Mouse (Mus musculus) gastrocnemius, adult 8-10 months (tissue): Measurements from ENCODE around the gene Rnf41. TPM values are rescaled to one million over a fixed set of nuclear protein-coding genes. Genes with fewer than 3 reads are reported as not detected.

Experiments
- DNase-seq, 2 experiments: peaks; one replicate each; pipeline ENCODE4 v3.0.0; 2022; ENCODE audit warnings: low spot score in 2 of 2
- total RNA-seq, 4 experiments: library from RNA; stranded (reverse); gene quantifications; 2 replicates each; pipeline ENCODE4 v1.2.4; 2022

The Rnf41 gene
- total RNA-seq, 4 experiments from 2014 or later, result 13.6 to 14.7 (median 14.1) TPM

- DNase-seq, result no peak
Measured at GRCm38 (mm10) chr10:128385902-128386301, 25.6 kb upstream of the Rnf41 start.

DNA sequence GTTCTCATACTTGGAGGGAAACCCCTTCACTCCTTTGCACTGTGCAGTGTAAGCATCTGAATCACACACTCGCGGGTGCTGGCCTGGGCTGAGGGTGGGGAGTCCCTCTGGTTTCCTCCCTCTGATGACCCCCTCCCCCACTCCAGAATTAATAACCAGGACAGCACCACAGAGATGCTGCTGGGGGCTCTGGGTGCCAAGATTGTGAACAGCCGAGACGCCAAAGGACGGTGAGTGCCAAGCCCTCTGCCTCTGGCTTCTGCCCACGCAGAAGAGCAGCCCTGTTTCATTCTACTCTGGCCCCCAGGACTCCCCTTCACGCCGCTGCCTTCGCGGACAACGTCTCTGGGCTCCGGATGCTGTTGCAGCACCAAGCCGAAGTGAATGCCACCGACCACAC is 22.5 kb upstream of the Rnf41 start:
- no peak for DNase-seq

DNA sequence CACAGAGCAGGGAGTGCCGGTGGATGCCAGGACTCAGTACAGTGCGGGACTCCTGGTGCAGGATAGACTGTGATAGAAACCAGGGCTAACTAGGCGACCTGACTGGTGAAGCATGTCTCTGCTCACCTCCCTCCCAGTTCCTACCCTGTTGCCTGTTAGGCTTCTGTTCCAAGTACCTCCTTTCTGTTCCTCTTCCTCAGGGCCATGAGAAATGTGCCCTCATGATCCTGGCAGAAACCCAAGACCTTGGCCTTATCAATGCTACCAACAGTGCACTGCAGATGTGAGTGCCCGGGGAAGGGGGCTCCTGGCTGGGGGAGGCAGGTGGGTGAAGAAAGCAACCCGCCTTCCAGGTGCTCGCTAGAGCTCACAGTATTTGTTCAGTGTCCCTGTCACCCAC is 21.9 kb upstream of the Rnf41 start:
- DNase-seq, result no peak

- no peak for DNase-seq
Measured at GRCm38 (mm10) chr10:128390366-128390765, 21.1 kb upstream of the Rnf41 start.

DNA sequence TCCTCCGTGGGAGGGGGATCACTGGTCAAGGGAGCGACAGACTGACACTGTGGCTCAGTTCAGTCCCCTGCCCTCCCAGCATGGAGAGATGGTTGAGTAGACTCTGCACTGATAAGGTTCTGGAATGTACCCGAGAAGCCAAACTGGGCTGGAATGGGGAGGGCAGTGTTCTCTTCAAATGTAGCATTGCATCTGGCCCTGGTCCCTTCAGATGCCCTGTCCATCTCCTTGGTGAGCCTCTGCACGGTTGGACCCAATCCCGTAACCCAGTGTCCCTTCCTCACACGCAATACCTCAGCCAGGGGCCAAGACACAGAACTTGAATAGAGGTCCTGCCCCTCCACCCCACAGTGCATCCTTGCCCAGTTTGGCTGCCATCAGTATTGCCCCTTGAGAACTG is 19.6 kb upstream of the Rnf41 start:
- DNase-seq, result no peak

DNA sequence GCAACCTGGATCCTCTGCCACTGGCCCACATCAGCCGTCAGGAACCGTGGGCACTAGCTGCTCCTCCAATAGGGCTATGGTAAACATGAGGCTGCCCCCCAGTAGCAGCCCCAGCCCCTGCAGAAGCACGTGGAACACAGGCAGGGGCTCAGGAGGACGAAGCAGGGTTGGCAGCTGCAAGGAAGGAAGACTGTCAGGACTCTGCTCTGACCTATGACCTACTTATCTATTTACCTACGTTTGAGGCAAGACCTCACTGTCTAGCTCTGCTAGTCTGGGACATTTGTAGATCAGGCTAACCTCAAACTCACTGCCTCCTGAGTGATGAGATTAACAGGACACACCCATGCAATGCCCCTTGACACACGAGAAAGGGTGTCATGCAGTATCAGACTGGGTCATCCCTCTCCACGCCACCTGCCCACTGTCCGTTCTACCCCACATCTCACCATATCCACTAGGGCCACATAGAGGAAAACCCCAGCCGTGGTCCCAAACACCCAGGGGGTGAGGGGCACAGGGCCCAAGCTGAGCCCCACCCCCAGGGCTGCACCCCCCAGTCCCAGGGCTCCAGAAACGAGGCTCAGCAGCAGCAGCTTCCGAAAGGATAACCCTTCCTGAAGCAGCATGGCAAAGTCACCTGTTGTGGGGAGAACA is 15.3 kb upstream of the Rnf41 start:
- no peak for DNase-seq

GRCm38 (mm10) chr10:128396716-128397264 is 14.7 kb upstream of the Rnf41 start:
- DNase-seq, result no peak

DNA sequence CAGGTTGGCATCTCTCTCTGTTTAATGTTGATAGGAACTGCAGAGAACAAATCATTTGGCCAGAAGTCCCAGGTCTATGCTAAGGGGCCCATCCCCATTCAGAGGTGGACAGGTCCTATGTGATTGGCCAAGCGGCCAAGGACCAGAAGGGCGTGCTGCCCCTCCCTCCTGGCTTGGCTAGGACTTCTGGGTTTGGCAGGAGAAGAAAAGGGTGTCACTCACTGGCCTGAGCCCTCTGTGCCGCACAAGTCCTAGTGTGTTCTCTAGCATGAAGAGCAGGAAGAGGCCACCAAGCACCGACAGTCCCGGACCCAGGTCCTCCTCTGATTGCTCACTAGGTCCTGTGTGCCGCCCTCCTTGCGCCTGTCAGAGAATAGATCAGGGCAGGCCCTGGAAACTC is 14.0 kb upstream of the Rnf41 start:
- DNase-seq, result no peak

DNA sequence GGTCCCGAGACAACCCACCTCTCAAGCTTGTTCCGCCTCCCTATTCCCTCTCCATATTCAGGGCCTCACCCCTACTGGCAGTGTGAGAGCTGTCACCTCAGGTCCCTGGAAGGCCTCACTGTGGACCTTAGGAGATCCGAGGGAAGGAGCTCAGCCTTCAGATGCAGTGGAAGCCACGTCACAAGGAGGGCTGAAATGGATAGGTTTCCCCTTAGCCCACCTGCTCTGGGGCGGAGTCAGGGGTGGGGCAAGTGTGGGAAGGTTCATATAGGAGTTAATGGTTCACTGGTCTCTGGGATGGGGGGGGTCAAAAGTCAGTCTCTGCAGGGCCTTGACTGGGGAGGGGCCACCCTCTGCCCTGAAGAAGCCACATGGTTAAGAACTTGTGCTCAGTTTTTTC is 11.1 kb upstream of the Rnf41 start:
- DNase-seq, result no peak

DNA sequence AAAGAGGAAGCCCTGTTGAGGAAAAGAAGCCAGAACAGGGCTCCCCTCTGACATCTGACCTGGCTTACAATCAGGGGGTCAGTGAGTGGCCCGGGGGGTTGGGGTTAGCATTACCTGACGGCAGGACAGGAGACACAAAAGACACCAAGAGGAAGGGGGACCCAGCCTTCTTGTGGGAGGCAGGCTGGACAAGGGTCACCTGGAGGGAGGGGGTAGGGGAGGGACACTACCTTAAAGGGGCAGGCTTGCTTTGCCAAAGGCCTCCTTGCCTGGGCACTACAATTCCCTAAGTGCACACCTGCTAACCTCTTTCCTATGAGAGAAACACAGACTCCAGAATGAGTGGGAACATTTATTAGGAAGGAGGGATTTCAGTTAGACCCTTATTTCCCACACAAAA is 10.4 kb upstream of the Rnf41 start, which contains the start of gene Slc39a5:
Gene Slc39a5 (minus strand): TSS at position 174 of the 400 bp plus-strand sequence.
- no peak for DNase-seq

DNA sequence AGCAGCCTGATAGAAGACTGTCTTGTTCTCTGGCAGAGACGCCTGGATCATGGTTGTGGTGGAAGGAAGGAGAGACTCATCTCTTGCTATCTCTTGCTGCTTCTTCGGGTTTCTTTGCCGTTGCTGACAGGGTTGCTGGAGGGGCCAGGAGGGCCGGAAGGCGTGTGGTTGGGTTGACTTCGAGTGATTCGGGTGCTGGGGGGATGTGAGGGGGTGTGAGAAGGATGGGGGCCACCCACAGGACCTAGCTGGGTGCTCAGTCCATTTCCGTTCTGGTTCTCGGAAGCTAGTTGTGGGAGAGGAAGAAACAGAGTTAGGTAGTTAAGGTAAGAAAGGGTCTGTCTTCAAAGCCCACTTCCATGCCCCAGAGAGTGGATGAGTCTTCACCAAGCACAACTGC is 9.8 kb upstream of the Rnf41 start:
- DNase-seq, result no peak

DNA sequence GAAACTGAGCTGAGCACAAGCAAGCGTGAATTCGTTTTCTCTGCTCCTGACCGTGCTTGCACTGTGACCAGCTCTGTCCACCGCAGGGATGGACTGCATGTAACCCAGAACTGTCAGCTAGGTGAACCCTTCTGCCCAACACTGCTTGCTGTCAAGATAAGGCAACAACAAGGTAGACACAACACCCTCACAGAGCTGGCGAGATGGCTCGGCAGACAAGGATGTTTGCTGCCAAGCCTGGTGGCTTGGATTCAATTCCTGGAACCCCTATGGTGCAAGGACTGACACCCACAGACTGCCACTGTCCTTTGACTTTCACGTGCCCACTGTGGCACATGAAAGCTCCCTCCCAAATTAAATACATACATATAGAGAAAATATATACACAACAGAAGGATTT is 7.5 kb upstream of the Rnf41 start:
- DNase-seq, result no peak

DNA sequence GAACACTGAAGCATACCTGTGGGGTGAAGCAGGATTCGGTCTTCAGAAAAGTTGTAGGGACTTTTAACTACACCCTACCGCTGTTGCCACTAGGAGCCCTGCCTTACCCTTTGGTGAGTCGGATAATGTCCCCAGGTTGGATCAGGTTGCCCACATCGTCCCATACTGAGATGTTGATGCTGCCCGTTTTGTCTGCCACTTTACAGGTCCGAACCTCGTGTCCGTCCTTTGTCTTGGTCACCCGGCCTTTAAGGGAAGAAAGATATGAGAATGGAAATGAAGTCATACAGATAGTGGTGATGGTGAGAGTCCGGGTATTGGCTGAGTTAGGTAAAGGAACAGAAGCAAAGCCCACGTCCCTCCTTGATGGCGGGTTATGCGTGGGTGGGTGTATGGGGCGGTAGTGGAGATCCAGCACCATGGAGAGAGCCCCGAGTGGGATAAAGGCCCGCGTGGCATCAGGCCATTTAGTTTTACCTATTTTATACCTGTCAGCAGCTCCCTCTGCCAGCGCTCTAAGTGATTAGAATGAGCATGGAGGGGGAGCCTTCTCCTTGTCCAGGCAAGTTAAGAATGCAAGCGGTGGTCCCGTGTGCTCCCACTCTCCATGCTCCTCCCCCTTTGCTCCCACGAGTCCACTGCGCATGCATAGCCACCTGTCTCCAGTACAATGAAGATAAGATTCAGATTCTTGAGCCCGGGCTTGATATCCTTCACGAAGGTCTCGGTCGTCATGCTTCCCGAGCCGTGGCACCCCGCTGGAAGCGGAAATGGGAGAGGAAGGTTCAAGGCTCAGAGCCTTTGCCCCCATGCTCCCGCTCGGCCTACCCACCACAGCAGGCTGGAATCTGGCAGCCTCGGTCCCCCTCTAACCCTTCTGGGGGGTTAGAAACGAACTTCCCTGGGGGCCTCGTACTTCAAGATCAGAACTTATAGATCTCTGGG is 2.6 kb upstream of the Rnf41 start:
- no peak for DNase-seq

DNA sequence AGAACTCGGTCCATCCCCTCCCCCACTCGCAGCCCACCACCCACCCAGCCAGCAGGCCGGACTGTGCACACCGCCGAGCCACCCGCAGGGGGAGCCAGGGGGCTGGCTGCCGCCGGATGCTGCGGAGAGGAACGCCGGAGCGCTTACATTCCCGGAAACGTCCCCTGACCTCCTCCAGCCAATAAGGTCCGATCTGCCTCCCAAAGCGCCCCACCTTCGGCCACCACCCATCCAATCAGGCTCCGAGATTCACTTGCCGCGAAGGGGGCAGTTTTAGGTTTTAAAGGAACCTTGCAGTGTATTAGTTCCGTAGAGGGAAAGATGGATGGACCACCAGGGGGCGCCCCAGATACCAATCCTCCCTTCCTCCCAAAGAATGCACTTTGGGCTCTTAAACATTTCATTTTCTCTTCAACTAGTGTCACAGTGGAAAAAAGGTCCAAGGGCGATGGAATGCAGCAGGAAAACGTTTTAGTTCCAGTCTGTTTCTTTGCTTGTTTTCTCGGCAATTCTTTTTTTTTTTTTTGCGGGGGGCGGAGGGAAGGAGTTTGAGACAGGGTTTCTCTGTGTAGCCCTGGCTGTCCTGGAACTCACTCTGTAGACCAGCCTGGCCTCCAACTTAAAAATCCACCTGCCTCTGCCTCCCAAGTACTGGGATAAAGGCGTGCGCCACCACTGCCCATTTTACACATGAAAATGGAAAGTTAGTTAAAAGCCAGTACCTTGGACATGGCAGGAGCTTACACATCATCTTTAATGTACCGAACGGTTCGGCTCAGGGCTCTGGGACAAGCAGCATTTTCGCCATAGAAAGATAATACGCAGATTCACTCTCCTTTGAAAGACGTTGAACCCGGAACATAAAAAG is 1.5 kb upstream of the Rnf41 start:
- peak; percentile 95 to 97 for DNase-seq

DNA sequence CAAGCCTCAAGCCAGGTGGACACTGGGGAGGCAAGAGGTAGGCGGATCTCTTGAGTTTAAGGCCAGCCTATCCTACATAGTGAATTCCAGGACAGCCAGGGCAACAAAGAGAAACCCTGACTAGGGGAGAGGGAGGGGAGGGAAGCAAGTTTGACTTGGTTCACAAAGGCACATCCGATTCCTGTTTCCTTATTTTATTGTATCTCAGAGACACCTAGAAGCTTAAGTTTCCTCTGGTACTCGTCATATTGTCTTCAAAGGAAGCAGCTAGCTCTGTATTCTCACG is 954 bp upstream of the Rnf41 start:
- DNase-seq, result no peak

- no peak for DNase-seq
Measured at GRCm38 (mm10) chr10:128412055-128412381, 561 bp downstream of the Rnf41 start.

GRCm38 (mm10) chr10:128412558-128412957 is 1.1 kb downstream of the Rnf41 start:
- DNase-seq, result no peak

GRCm38 (mm10) chr10:128413076-128413475 is 1.6 kb downstream of the Rnf41 start:
- DNase-seq, result no peak

GRCm38 (mm10) chr10:128414848-128415247 is 3.4 kb downstream of the Rnf41 start:
- no peak for DNase-seq

GRCm38 (mm10) chr10:128422426-128422825 is 11.0 kb downstream of the Rnf41 start:
- DNase-seq, result no peak

GRCm38 (mm10) chr10:128424604-128425003 is 13.1 kb downstream of the Rnf41 start:
- no peak for DNase-seq

DNA sequence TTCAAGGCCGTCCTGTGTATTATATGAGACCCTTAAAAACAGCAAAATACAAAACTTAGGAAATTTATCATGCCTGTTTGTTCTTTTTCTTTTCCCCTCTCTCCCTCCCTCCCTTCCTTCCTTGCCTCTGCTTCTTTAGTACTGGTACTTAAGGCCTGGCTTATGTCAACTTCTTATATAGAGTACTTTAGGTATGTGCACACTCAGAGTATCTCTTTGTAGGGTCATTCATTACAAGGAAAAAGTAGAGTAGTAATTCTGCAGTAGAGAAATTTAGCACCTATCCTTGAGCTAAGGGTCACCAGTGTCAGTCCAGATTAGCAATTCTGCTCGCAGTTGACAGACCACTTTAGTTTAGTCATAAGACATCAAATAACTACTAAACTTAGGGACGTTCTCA is 13.8 kb downstream of the Rnf41 start:
- no peak for DNase-seq
